Mouse (Mus musculus): ENCODE data around the gene Sdhaf1. TPM values are rescaled to one million over a fixed set of nuclear protein-coding genes. Genes with fewer than 3 reads are reported as not detected.

Gene Sdhaf1
- polyA plus RNA-seq, 1 experiment: 10.1 TPM

- H3K27ac ChIP-seq (ENCODE audit: control insufficient read depth, insufficient read depth, low read depth, low read length, poor library complexity): no peak overlapping the region
- no peak overlapping the region for H3K4me3 ChIP-seq (replicated peaks; ENCODE audit: control insufficient read depth, low read depth, low read length)
- TF ChIP-seq POLR2A (IDR thresholded peaks at IDR 0.05; ENCODE audit: borderline replicate concordance, control insufficient read depth, low read depth, low read length) (no peak), CTCF (IDR thresholded peaks at IDR 0.05; ENCODE audit: control insufficient read depth, insufficient read depth, low read length) (no peak)
- H3K4me1 ChIP-seq (ENCODE audit: control insufficient read depth, insufficient read depth, low read length): no peaks in the 10 kb centered on the region; the same call in 1 of the 2 replicates
- 37% methylated on average over 18 of the region's 18 CpGs for WGBS
These were observed 9.0 kb upstream of the Sdhaf1 start for GRCm38 (mm10) chr7:30332622-30333259.

DNA sequence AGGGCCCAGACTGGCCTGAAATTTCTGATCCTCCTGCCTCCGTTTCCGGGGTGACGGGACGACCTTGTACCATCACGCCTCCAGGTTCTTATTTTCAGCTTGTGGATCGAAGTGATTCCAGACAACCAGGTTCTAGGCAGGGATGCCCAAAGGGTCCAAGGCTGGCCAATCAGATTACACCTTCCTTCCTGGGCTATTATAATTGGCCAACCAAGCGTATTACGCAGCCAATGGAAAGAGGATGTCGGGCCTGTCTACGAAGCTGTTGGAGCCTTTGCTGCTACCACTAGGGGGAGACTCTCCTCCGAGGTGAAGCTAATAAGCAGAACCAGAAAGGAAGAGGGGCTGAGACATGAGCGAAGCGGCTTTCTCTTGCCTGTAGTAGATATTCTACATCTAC, 8.2 kb upstream of the Sdhaf1 start:
- no peak overlapping the region for H3K4me3 ChIP-seq (replicated peaks; ENCODE audit: control insufficient read depth, low read depth, low read length)
- TF ChIP-seq POLR2A (IDR thresholded peaks at IDR 0.05; ENCODE audit: borderline replicate concordance, control insufficient read depth, low read depth, low read length): no peak
- TF ChIP-seq CTCF (IDR thresholded peaks at IDR 0.05; ENCODE audit: control insufficient read depth, insufficient read depth, low read length): peak; percentile 86

DNA sequence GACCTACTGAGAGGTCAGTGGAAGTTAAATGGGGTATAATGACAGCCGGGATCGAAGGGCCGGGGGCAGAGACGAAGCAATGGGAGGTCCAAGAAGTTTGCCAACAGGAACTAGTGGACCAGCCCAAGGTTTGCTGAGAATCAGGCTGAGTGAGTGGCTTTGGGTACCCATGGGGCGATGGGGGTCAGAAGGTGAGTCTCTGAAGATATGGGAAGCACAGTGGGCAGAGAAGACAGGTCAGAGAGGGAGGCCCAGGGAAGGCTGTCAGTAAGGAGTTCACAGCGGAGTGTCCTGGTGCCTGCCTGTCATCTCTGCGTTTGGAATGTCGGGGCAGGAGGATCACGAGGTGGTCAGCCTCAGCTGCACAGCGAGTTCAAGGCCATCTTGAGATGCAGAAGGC, 4.7 kb upstream of the Sdhaf1 start:
- 78% methylated on average over 10 of the region's 10 CpGs for WGBS
- no peak overlapping the region for H3K4me3 ChIP-seq (replicated peaks; ENCODE audit: control insufficient read depth, low read depth, low read length)
- no peak overlapping the region for H3K27ac ChIP-seq (ENCODE audit: control insufficient read depth, insufficient read depth, low read depth, low read length, poor library complexity)
- TF ChIP-seq POLR2A (IDR thresholded peaks at IDR 0.05; ENCODE audit: borderline replicate concordance, control insufficient read depth, low read depth, low read length): no peak
- TF ChIP-seq CTCF (IDR thresholded peaks at IDR 0.05; ENCODE audit: control insufficient read depth, insufficient read depth, low read length): no peak
- H3K4me1 ChIP-seq (ENCODE audit: control insufficient read depth, insufficient read depth, low read length): no peaks in the 10 kb centered on the region; the same call in 1 of the 2 replicates

More for the DNA sequence above, 8.2 kb upstream of the Sdhaf1 start:
- H3K4me1 ChIP-seq (ENCODE audit: control insufficient read depth, insufficient read depth, low read length): no peaks in the 10 kb centered on the region; the same call in 1 of the 2 replicates
- H3K27ac ChIP-seq (ENCODE audit: control insufficient read depth, insufficient read depth, low read depth, low read length, poor library complexity): no peak overlapping the region
- WGBS: 11% methylated on average over 13 of the region's 13 CpGs

DNA sequence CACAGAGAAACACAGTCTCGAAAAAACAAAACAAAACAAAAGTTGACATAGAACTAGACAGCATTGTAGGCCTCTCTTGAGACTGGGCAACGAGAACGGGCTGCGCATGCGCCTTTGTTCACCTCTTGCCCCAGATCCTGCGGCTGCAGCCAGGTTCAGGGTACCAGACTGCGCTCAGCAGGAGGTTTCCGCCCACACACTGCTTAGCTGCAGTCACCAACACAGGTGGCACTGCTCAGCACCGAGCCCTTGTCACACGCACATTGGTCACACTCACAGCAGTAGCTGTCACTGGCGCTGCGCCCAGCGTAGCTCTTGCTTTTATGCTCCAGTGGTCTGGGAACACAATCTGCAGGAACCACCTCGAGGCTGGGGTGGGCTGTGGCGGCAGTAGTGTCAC, 3.4 kb upstream of the Sdhaf1 start:
- TF ChIP-seq CTCF (IDR thresholded peaks at IDR 0.05; ENCODE audit: control insufficient read depth, insufficient read depth, low read length): no peak
- TF ChIP-seq POLR2A (IDR thresholded peaks at IDR 0.05; ENCODE audit: borderline replicate concordance, control insufficient read depth, low read depth, low read length): no peak
- H3K4me1 ChIP-seq (ENCODE audit: control insufficient read depth, insufficient read depth, low read length): no peaks in the 10 kb centered on the region; the same call in 1 of the 2 replicates
- 73% methylated on average over 15 of the region's 15 CpGs for WGBS
- no peak overlapping the region for H3K27ac ChIP-seq (ENCODE audit: control insufficient read depth, insufficient read depth, low read depth, low read length, poor library complexity)
- H3K4me3 ChIP-seq (replicated peaks; ENCODE audit: control insufficient read depth, low read depth, low read length): no peak overlapping the region

DNA sequence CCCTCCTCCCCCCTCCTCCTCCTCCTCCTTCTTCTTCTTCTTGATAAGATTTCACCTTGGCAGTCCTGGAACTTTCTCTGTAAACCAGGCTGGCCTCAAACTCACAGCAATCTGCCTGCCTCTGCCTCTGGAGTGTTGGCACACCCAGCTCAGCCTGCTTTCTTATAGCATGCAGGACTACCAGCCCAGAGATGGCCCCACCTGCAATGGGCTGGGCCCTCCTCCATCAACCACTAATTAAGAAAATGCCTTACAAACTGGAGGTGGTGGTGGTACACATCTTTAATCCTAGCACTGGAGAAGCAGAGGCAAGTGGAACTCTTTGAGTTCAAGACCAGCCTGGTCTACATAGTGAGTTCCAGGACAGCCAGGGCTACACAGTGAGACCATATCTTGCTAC, 2.7 kb upstream of the Sdhaf1 start:
- no peak for TF ChIP-seq CTCF (IDR thresholded peaks at IDR 0.05; ENCODE audit: control insufficient read depth, insufficient read depth, low read length)
- TF ChIP-seq POLR2A (IDR thresholded peaks at IDR 0.05; ENCODE audit: borderline replicate concordance, control insufficient read depth, low read depth, low read length): no peak
- H3K4me3 ChIP-seq (replicated peaks; ENCODE audit: control insufficient read depth, low read depth, low read length): no peak overlapping the region
- H3K4me1 ChIP-seq (ENCODE audit: control insufficient read depth, insufficient read depth, low read length): peaks cover 1% of the 10 kb centered on the region; the same call in 1 of the 2 replicates
- no peak overlapping the region for H3K27ac ChIP-seq (ENCODE audit: control insufficient read depth, insufficient read depth, low read depth, low read length, poor library complexity)

- no peak overlapping the region for H3K27ac ChIP-seq (ENCODE audit: control insufficient read depth, insufficient read depth, low read depth, low read length, poor library complexity)
- WGBS: 57% methylated on average over 2 of the region's 2 CpGs
- peaks cover 3% of the 10 kb centered on the region; the same call in 1 of the 2 replicates for H3K4me1 ChIP-seq (ENCODE audit: control insufficient read depth, insufficient read depth, low read length)
- H3K4me3 ChIP-seq (replicated peaks; ENCODE audit: control insufficient read depth, low read depth, low read length): no peak overlapping the region
- TF ChIP-seq POLR2A (IDR thresholded peaks at IDR 0.05; ENCODE audit: borderline replicate concordance, control insufficient read depth, low read depth, low read length) (no peak), CTCF (IDR thresholded peaks at IDR 0.05; ENCODE audit: control insufficient read depth, insufficient read depth, low read length) (peak; percentile 28; the same call in 1 of the 2 replicates)
These were observed 1.7 kb upstream of the Sdhaf1 start for GRCm38 (mm10) chr7:30325364-30325763.

DNA sequence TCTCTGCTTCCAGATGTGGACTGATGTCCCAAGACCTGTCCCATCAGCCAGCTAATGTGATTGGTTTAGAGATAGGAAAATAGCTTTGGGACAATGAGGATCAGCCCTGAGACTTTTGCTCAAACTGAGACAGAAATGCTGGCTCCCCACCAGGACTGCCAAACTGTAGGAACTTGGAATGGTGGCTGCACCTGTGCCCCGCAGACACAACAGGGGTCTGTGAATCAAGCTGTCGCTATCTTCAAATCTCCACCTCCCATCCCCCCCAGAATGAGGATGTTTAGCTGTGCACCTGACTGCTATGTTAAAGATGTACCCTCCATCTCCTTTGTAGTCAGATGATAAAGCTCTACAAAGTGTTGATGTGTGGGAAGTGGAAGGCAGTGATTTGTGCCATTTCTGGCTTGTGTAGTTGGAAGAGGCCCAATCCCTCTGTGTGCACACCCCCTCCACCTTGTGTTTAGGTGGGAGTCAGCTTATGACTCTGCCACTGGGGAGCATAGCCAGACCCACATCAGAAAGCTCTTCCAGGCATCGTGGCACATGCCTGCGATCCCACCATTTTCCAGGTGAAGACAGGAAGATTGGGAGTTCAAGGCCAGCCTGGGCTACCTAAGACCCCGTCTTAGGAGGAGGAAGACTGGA, 727 bp upstream of the Sdhaf1 start:
- WGBS: 90% methylated on average over 5 of the region's 5 CpGs
- TF ChIP-seq POLR2A (IDR thresholded peaks at IDR 0.05; ENCODE audit: borderline replicate concordance, control insufficient read depth, low read depth, low read length) (no peak), CTCF (IDR thresholded peaks at IDR 0.05; ENCODE audit: control insufficient read depth, insufficient read depth, low read length) (no peak)
- Histone ChIP-seq H3K4me3 (replicated peaks; ENCODE audit: control insufficient read depth, low read depth, low read length) (no peak overlapping the region), H3K4me1 (ENCODE audit: control insufficient read depth, insufficient read depth, low read length) (peaks cover 3% of the 10 kb centered on the region; the same call in 1 of the 2 replicates), H3K27ac (ENCODE audit: control insufficient read depth, insufficient read depth, low read depth, low read length, poor library complexity) (no peak overlapping the region)

DNA sequence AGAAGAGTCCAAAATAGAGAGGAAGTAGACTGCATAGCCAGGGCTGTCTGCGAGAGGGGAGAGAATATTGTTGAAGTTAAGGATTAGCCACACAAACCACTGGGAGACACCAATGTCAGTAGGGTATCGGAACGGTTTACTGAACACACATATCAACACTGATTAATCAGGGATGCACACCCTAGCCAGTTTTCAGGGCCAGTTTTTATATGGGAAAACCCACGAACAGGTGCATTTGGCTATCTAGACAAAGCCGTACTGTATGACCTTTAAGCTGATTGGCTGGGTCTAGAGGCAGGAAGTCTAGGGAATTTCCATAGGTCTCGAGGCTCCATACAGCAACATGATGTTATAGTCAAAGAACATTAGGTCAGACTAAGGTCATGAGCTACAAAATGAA, 830 bp downstream of the Sdhaf1 start:
- Histone ChIP-seq H3K4me1 (ENCODE audit: control insufficient read depth, insufficient read depth, low read length) (peaks cover 3% of the 10 kb centered on the region; the same call in 1 of the 2 replicates), H3K4me3 (replicated peaks; ENCODE audit: control insufficient read depth, low read depth, low read length) (no peak overlapping the region), H3K27ac (ENCODE audit: control insufficient read depth, insufficient read depth, low read depth, low read length, poor library complexity) (no peak overlapping the region; the same call in 1 of the 2 replicates)
- WGBS: 2% methylated on average over 6 of the region's 6 CpGs
- no peak for TF ChIP-seq POLR2A (IDR thresholded peaks at IDR 0.05; ENCODE audit: borderline replicate concordance, control insufficient read depth, low read depth, low read length)
- TF ChIP-seq CTCF (IDR thresholded peaks at IDR 0.05; ENCODE audit: control insufficient read depth, insufficient read depth, low read length): no peak
